Mouse (Mus musculus) hindbrain, embryonic 12.5 days (tissue): ENCODE measurements around the gene 4930430F08Rik. TPM values are rescaled to one million over a fixed set of nuclear protein-coding genes. Genes with fewer than 3 reads are reported as not detected.
"Not testable (repeated sequence)": the region's sequence is repeated elsewhere in the genome, so short reads cannot be mapped to it uniquely, and the experiment has no call there.

ENCODE experiments used
- ATAC-seq: fragments of 200-750 bp; cut with Nextera tagmentation; 2 replicates; pipeline ENCODE4 v1.8.0; 2017; ENCODE audit warnings: moderate TSS enrichment; ENCODE audit not compliant: low FRiP score
- H3K27ac ChIP-seq: fragments of 300-500 bp; sonication (generic); 2 replicates; pipeline ENCODE4 v1.5.1; 2016; ENCODE audit warnings: mild to moderate bottlenecking
- H3K27me3 ChIP-seq: fragments of 300-500 bp; sonication (generic); 2 replicates; pipeline ENCODE4 v1.6.1; 2016; ENCODE audit warnings: mild to moderate bottlenecking
- H3K36me3 ChIP-seq: fragments of 300-500 bp; sonication (generic); 2 replicates; pipeline ENCODE4 v1.6.1; 2016; ENCODE audit warnings: mild to moderate bottlenecking
- H3K4me1 ChIP-seq: fragments of 300-500 bp; sonication (generic); 2 replicates; pipeline ENCODE4 v1.6.1; 2016
- H3K4me2 ChIP-seq: fragments of 300-500 bp; sonication (generic); replicated peaks from 2 replicates; pipeline ENCODE4 v1.6.1; 2016; ENCODE audit warnings: mild to moderate bottlenecking
- H3K4me3 ChIP-seq: fragments of 300-500 bp; sonication (generic); 2 replicates; pipeline ENCODE4 v1.5.1; 2016; ENCODE audit warnings: mild to moderate bottlenecking
- H3K9ac ChIP-seq: fragments of 300-500 bp; sonication (generic); 2 replicates; pipeline ENCODE4 v1.6.1; 2016; ENCODE audit warnings: mild to moderate bottlenecking, moderate library complexity
- H3K9me3 ChIP-seq: fragments of 300-500 bp; sonication (generic); replicated peaks from 2 replicates; pipeline ENCODE4 v1.6.1; 2016; ENCODE audit warnings: mild to moderate bottlenecking
- WGBS: fragments of 180-500 bp; shearing (Covaris S2); methylation state at CpG from one replicate; pipeline ENCODE4 v1.1.7; 2016; 5-methylcytosine and 5-hydroxymethylcytosine counted together
- polyA plus RNA-seq: library from polyadenylated mRNA; unstranded; fragments of >200 nt; fragmentation: Nextera tagmentation; extraction: Ambion mirVana; gene quantifications from 2 replicates; pipeline ENCODE4 v1.2.1, GENCODE M21; 2016

4930430F08Rik gene
- polyA plus RNA-seq, 1 experiment from 2014 or later: 14.5 TPM

- H3K36me3 ChIP-seq: peaks cover 37% of the 10 kb centered on the region
- no peaks in the 10 kb centered on the region for H3K27me3 ChIP-seq
- no peaks in the 10 kb centered on the region for H3K4me1 ChIP-seq
- H3K9me3 ChIP-seq: no peaks in the 10 kb centered on the region
- no peak overlapping the region for H3K4me2 ChIP-seq
- WGBS: 93% methylated on average over 7 of the region's 7 CpGs
- H3K4me3 ChIP-seq: no peak overlapping the region
- no peak for ATAC-seq
- H3K27ac ChIP-seq: no peak overlapping the region
- H3K9ac ChIP-seq: no peak overlapping the region
These were observed 14.9 kb downstream of the 4930430F08Rik start for GRCm38 (mm10) chr10:100575294-100575693.

- no peak overlapping the region for H3K9ac ChIP-seq
- WGBS: 94% methylated on average over 7 of the region's 7 CpGs
- no peak overlapping the region for H3K4me2 ChIP-seq
These were observed 15.6 kb downstream of the 4930430F08Rik start for GRCm38 (mm10) chr10:100574505-100575149.

DNA sequence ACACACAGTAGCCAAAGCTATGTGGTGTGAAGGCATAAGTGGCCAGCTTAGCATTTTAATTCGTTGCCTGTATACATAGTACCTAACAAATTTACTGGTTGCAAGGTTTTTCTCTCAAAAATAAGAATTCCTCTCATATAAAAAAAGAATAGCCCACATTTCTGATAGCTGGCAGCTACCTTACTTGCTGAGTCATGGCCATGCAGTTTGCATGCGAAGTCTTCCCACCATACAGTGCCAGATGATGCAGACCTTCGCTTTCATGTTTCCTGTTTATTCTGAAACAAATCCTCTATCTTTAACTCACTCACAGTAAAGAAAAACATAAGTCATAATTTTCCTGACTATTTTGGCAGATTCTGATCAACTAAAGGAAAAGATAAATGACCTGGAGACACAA, 18.5 kb downstream of the 4930430F08Rik start:
- Histone ChIP-seq H3K4me1 (no peaks in the 10 kb centered on the region), H3K27ac (no peak overlapping the region), H3K36me3 (peaks cover 37% of the 10 kb centered on the region), H3K4me2 (no peak overlapping the region), H3K4me3 (no peak overlapping the region), H3K9ac (no peak overlapping the region), H3K9me3 (no peaks in the 10 kb centered on the region), H3K27me3 (no peaks in the 10 kb centered on the region)
- WGBS: 97% methylated on average over 3 of the region's 3 CpGs
- no peak for ATAC-seq

More at GRCm38 (mm10) chr10:100574505-100575149, 15.6 kb downstream of the 4930430F08Rik start:
- Histone ChIP-seq H3K4me3 (no peak overlapping the region), H3K27ac (no peak overlapping the region), H3K4me1 (no peaks in the 10 kb centered on the region), H3K27me3 (no peaks in the 10 kb centered on the region), H3K36me3 (peaks cover 37% of the 10 kb centered on the region), H3K9me3 (no peaks in the 10 kb centered on the region)
- no peak for ATAC-seq

DNA sequence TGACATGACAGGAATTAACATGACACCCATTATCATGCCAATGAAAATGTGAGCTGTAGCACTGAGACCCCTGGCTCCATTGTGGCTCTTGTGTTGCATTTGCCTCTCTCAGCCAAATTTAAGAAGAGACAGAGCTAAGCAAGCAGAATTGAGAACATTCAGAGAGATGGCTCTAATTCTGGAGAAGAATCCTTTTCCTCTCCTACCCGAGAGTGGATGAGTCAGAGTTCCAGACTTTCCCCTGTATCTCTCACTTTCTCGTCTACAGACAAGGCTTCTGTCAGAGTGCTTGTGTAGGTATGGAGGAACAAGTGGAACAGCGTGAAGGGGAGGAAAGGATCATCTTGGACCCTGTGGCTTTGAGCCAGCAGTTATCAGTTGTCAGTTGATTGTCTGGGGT, 26.1 kb downstream of the 4930430F08Rik start:
- 86% methylated on average over 3 of the region's 3 CpGs for WGBS
- Histone ChIP-seq H3K27ac (no peak overlapping the region), H3K36me3 (peaks cover 30% of the 10 kb centered on the region), H3K9ac (no peak overlapping the region), H3K27me3 (no peaks in the 10 kb centered on the region), H3K4me2 (no peak overlapping the region), H3K9me3 (no peaks in the 10 kb centered on the region), H3K4me3 (no peak overlapping the region), H3K4me1 (no peaks in the 10 kb centered on the region)
- no peak for ATAC-seq

DNA sequence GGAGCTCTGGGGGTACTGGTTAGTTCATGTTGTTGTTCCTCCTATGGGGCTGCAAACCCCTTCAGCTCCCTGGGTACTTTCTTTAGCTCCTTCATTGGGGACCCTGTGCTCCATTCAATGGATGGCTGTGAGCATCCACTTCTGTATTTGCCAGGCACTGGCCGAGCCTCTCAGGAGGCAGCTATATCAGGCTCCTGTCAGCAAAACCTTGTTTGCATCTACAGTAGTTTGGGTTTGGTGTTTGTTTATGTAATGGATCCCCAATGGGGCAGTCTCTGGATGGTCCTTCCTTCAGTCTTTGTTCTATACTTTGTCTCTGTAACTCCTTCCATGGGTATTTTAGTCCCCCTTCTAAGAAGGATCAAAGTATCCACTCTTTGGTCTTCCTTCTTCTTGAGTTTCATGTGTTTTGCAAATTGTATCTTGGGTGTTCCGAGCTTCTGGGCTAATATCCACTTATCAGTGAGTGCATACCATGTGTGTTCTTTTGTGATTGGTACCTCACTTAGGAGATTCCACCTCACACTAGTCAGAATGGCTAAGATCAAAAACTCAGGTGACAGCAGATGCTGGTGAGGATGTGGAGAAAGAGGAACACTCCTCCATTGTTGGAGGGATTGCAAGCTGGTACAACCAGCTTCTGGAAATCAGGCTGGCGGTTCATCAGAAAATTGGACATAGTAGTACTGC, 29.9 kb downstream of the 4930430F08Rik start:
- not testable (repeated sequence) for H3K9me3 ChIP-seq, H3K27me3 ChIP-seq, H3K9ac ChIP-seq, ATAC-seq, H3K4me1 ChIP-seq, H3K4me2 ChIP-seq, H3K27ac ChIP-seq, H3K4me3 ChIP-seq
- 92% methylated on average over 3 of the region's 3 CpGs for WGBS
- H3K36me3 ChIP-seq: peaks cover 18% of the 10 kb centered on the region

DNA sequence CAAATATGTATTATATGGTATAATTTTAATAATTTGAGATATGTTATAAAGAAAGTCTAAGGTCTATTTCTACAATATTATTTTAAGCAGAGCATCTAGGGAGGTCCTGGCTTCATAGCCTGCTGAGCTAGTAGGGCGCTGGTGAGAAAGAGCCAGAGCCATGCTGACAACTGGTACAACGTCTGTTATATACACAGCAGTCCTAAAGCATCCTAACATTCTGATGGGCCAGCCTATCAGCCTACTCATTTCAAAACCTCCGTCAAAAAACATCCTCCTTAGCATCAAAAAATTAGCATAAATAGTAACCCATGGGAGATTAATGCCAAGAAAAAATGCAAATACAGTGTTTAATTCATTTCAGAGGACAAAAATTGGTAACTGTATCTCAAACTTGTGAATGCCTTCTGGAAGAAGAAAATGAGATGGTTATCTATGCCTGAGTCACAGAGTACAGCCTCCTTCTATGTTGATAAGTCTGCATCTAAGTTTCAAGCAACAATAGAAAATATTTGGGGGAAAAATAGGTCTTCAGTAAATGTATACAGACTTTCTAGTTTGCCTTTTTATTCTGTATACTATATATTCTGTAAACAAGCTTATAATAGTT, 33.6 kb downstream of the 4930430F08Rik start:
- Histone ChIP-seq H3K9ac (no peak overlapping the region), H3K27ac (no peak overlapping the region), H3K9me3 (no peaks in the 10 kb centered on the region), H3K36me3 (peaks cover 4% of the 10 kb centered on the region; the same call in 1 of the 2 replicates), H3K4me3 (no peak overlapping the region), H3K27me3 (no peaks in the 10 kb centered on the region), H3K4me1 (no peaks in the 10 kb centered on the region), H3K4me2 (no peak overlapping the region)
- no peak for ATAC-seq
- WGBS: 79% methylated on average over 3 of the region's 3 CpGs

GRCm38 (mm10) chr10:100524499-100525390, 65.5 kb downstream of the 4930430F08Rik start:
- no peaks in the 10 kb centered on the region for H3K27me3 ChIP-seq
- no peaks in the 10 kb centered on the region for H3K4me1 ChIP-seq
- H3K4me2 ChIP-seq: no peak overlapping the region
- peaks cover 7% of the 10 kb centered on the region; the same call in 1 of the 2 replicates for H3K36me3 ChIP-seq
- 91% methylated on average over 9 of the region's 9 CpGs for WGBS
- H3K4me3 ChIP-seq: no peak overlapping the region
- ATAC-seq: no peak
- no peak overlapping the region for H3K27ac ChIP-seq
- no peaks in the 10 kb centered on the region for H3K9me3 ChIP-seq
- no peak overlapping the region for H3K9ac ChIP-seq

- 87% methylated on average over 9 of the region's 9 CpGs for WGBS
- Histone ChIP-seq H3K27ac (no peak overlapping the region), H3K4me2 (no peak overlapping the region), H3K27me3 (no peaks in the 10 kb centered on the region), H3K4me1 (no peaks in the 10 kb centered on the region), H3K9ac (no peak overlapping the region), H3K36me3 (peaks cover 18% of the 10 kb centered on the region; the same call in 1 of the 2 replicates), H3K4me3 (no peak overlapping the region), H3K9me3 (no peaks in the 10 kb centered on the region)
- no peak for ATAC-seq
These were observed 67.9 kb downstream of the 4930430F08Rik start for GRCm38 (mm10) chr10:100522330-100522729.

Other genes starting within 250 kb of the 4930430F08Rik start
- not detected in 2 replicates for gene Gm4302, start 249.6 kb downstream of the 4930430F08Rik start, polyA plus RNA-seq
- not detected in 2 replicates for gene Gm4303, start 244.5 kb downstream of the 4930430F08Rik start, polyA plus RNA-seq
- gene Gm4305, start 239.3 kb downstream of the 4930430F08Rik start, polyA plus RNA-seq: not detected in 2 replicates
- not detected in 2 replicates for gene Gm4307, start 229.1 kb downstream of the 4930430F08Rik start, polyA plus RNA-seq
- gene Gm4312, start 207.9 kb downstream of the 4930430F08Rik start, polyA plus RNA-seq: not detected in 2 replicates
- 19.2 and 20.4 TPM in 2 replicates for gene Tmtc3, start 103.1 kb downstream of the 4930430F08Rik start, polyA plus RNA-seq
- gene Cep290, start 102.9 kb downstream of the 4930430F08Rik start, polyA plus RNA-seq: 6.3 and 8.1 TPM in 2 replicates
- not detected in 2 replicates for gene 1700017N19Rik, start 61 bp upstream of the 4930430F08Rik start, polyA plus RNA-seq